Mouse (Mus musculus) myocyte (in vitro differentiated cells): ENCODE results near the gene Gramd1a. TPM values are rescaled to one million over a fixed set of nuclear protein-coding genes. Genes with fewer than 3 reads are reported as not detected.

Experiments
- H3K27me3 ChIP-seq: one replicate; pipeline ENCODE4 v1.6.1; 2011; ENCODE audit not compliant: control insufficient read depth, insufficient read depth, insufficient read length
- H3K36me3 ChIP-seq: one replicate; pipeline ENCODE4 v1.6.1; 2011; ENCODE audit not compliant: control insufficient read depth, insufficient read depth
- H3K4me2 ChIP-seq: one replicate; pipeline ENCODE4 v1.6.1; 2011; ENCODE audit warnings: low read depth, control low read depth
- H3K4me3 ChIP-seq: one replicate; pipeline ENCODE4 v1.5.1; 2011; ENCODE audit warnings: mild to moderate bottlenecking, control low read depth, moderate library complexity
- H3K79me2 ChIP-seq: one replicate; pipeline ENCODE4 v1.6.1; 2011; ENCODE audit not compliant: control insufficient read depth, insufficient read depth
- H3ac ChIP-seq: one replicate; pipeline ENCODE4 v1.6.1; 2011; ENCODE audit not compliant: control insufficient read depth, insufficient read length
- CEBPB ChIP-seq: IDR thresholded peaks from 2 replicates; pipeline ENCODE4 v1.6.1; 2011; ENCODE audit warnings: mild to moderate bottlenecking, moderate library complexity; ENCODE audit not compliant: poor library complexity, insufficient read depth, severe bottlenecking
- E2F4 ChIP-seq: IDR thresholded peaks from one replicate; pipeline ENCODE4 v1.6.1; 2011; ENCODE audit warnings: mild to moderate bottlenecking, control low read depth, moderate library complexity; ENCODE audit not compliant: insufficient read depth
- MAX ChIP-seq: IDR thresholded peaks from one replicate; pipeline ENCODE4 v1.6.1; 2011; ENCODE audit warnings: low read depth, mild to moderate bottlenecking, control low read depth
- MYOD1 ChIP-seq, 3 experiments: IDR thresholded peaks; one replicate each; pipeline ENCODE4 v1.6.1; 2011; ENCODE audit warnings: control low read depth in 2 of 3, low read depth in 2 of 3, mild to moderate bottlenecking in 2 of 3, moderate library complexity in 1 of 3; ENCODE audit not compliant: insufficient read length in 2 of 3, control insufficient read depth in 1 of 3
- MYOG ChIP-seq, 3 experiments: IDR thresholded peaks; one replicate each; pipeline ENCODE4 v1.6.1; 2011; ENCODE audit warnings: control low read depth in 2 of 3, low read depth in 2 of 3, mild to moderate bottlenecking in 2 of 3; ENCODE audit not compliant: insufficient read length in 2 of 3, control insufficient read depth in 1 of 3, insufficient read depth in 1 of 3
- POLR2A ChIP-seq: IDR thresholded peaks from one replicate; pipeline ENCODE4 v1.6.1; 2011; ENCODE audit warnings: low read depth, mild to moderate bottlenecking, control low read depth, moderate library complexity; ENCODE audit not compliant: insufficient read length
- POLR2AphosphoS2 ChIP-seq: IDR thresholded peaks from one replicate; pipeline ENCODE4 v1.6.1; 2011; ENCODE audit warnings: low read depth, control low read depth; ENCODE audit not compliant: insufficient read length
- REST ChIP-seq: IDR thresholded peaks from one replicate; pipeline ENCODE4 v1.6.1; 2011; ENCODE audit warnings: mild to moderate bottlenecking, control low read depth, moderate library complexity; ENCODE audit not compliant: insufficient read depth, insufficient read length
- SRF ChIP-seq: IDR thresholded peaks from one replicate; pipeline ENCODE4 v1.6.1; 2011; ENCODE audit warnings: low read depth; ENCODE audit not compliant: control insufficient read depth, insufficient read length
- TCF12 ChIP-seq: IDR thresholded peaks from one replicate; pipeline ENCODE4 v1.6.1; 2011; ENCODE audit warnings: mild to moderate bottlenecking, control low read depth; ENCODE audit not compliant: poor library complexity, insufficient read depth, severe bottlenecking
- TCF3 ChIP-seq: IDR thresholded peaks from one replicate; pipeline ENCODE4 v1.6.1; 2011; ENCODE audit warnings: low read depth, control low read depth; ENCODE audit not compliant: insufficient read length
- USF1 ChIP-seq: IDR thresholded peaks from one replicate; pipeline ENCODE4 v1.6.1; 2011; ENCODE audit warnings: low read depth, mild to moderate bottlenecking, control low read depth, moderate library complexity
- polyA plus RNA-seq: library from polyadenylated mRNA; unstranded; fragments of >200 nt; fragmentation: generic; extraction: Trizol; gene quantifications from one replicate; pipeline ENCODE4 v1.2.1, GENCODE M21; 2012; ENCODE audit warnings: missing spikeins

The Gramd1a gene
- polyA plus RNA-seq, 1 experiment: 25.5 TPM

- Histone ChIP-seq H3K79me2 (no peaks in the 10 kb centered on the region), H3ac (no peak overlapping the region), H3K4me2 (no peak overlapping the region), H3K36me3 (no peaks in the 10 kb centered on the region), H3K4me3 (no peak overlapping the region), H3K27me3 (peaks cover 8% of the 10 kb centered on the region)
- TF ChIP-seq POLR2AphosphoS2 (no peak), USF1 (no peak), CEBPB (no peak), MYOG (IDR thresholded peaks at IDR 0.05; ENCODE audit: control insufficient read depth in 1 of 3, insufficient read depth in 1 of 3, insufficient read length in 2 of 3, low read depth in 2 of 3) (no peak), MYOD1 (IDR thresholded peaks at IDR 0.05; ENCODE audit: control insufficient read depth in 1 of 3, insufficient read length in 2 of 3, low read depth in 2 of 3) (no peak), SRF (no peak), TCF12 (no peak), REST (no peak), POLR2A (no peak), E2F4 (no peak), MAX (no peak), TCF3 (no peak)
Measured at GRCm38 (mm10) chr7:31113800-31114199, 41.9 kb downstream of the Gramd1a start.

DNA sequence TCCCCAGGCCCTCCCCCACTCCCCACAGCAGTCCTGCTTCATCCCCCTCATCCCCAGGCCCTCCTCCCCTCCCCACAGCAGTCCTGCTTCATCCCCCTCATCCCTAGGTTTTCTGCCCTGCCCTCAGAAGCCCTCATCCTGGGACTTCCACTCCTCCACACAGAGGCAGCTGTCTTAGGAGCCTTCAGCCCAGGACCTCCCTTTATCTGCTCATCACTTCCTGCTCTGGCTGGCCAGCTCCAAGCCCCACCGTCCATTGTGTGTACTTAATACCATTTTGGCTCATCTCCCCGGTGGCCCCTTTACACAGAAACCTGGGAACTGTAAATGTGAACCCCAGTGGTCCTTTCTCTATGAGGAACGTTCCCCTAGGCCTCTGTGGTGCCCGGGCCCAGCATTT is 43.7 kb downstream of the Gramd1a start:
- Histone ChIP-seq H3ac (no peak overlapping the region), H3K4me3 (no peak overlapping the region), H3K79me2 (no peaks in the 10 kb centered on the region), H3K36me3 (no peaks in the 10 kb centered on the region), H3K27me3 (peaks cover 8% of the 10 kb centered on the region), H3K4me2 (no peak overlapping the region)
- TF ChIP-seq MAX: no peak
- no peak for TF ChIP-seq POLR2AphosphoS2
- no peak for TF ChIP-seq CEBPB
- TF ChIP-seq REST: no peak
- no peak for TF ChIP-seq E2F4
- TF ChIP-seq SRF: no peak
- TF ChIP-seq USF1: no peak
- no peak for TF ChIP-seq TCF12
- TF ChIP-seq POLR2A: no peak

- no peak for TF ChIP-seq USF1
- no peak for TF ChIP-seq E2F4
- TF ChIP-seq TCF12: no peak
- TF ChIP-seq TCF3: no peak
- TF ChIP-seq POLR2AphosphoS2: no peak
- no peak for TF ChIP-seq POLR2A
- no peak for TF ChIP-seq REST
- no peak for TF ChIP-seq MYOG (IDR thresholded peaks at IDR 0.05; ENCODE audit: control insufficient read depth in 1 of 3, insufficient read depth in 1 of 3, insufficient read length in 2 of 3, low read depth in 2 of 3)
- TF ChIP-seq CEBPB: no peak
- Histone ChIP-seq H3K36me3 (no peaks in the 10 kb centered on the region), H3K27me3 (peaks cover 8% of the 10 kb centered on the region)
Measured at GRCm38 (mm10) chr7:31110861-31111385, 44.8 kb downstream of the Gramd1a start.

DNA sequence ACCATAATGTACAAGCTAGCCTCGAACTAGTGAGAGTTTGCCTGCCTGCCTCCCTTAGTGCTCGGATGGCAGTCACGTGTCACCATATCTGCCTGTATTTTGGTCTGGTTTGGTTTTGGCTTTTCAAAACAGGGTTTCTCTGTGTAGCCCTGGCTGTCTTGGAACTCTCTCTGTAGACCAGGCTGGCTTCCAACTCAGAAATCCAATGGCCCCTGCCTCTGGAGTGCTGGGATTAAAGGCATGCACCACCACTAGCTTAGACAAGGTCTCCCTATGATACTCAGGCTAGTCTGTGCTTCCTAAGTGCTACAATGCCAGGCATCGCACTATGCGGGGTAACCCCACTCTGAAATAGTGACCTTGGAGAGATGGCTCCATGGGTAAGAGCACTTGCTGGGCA is 45.9 kb downstream of the Gramd1a start:
- H3K36me3 ChIP-seq: no peaks in the 10 kb centered on the region
- no peaks in the 10 kb centered on the region for H3K79me2 ChIP-seq
- H3ac ChIP-seq: no peak overlapping the region
- H3K4me2 ChIP-seq: no peak overlapping the region
- H3K27me3 ChIP-seq: peaks cover 13% of the 10 kb centered on the region
- no peak overlapping the region for H3K4me3 ChIP-seq
- TF ChIP-seq SRF (no peak), REST (no peak), TCF12 (no peak)

More at GRCm38 (mm10) chr7:31110861-31111385, 44.8 kb downstream of the Gramd1a start:
- no peak overlapping the region for H3K4me3 ChIP-seq
- no peaks in the 10 kb centered on the region for H3K79me2 ChIP-seq
- no peak overlapping the region for H3K4me2 ChIP-seq
- H3ac ChIP-seq: no peak overlapping the region

- no peaks in the 10 kb centered on the region for H3K36me3 ChIP-seq
- H3K4me2 ChIP-seq: no peak overlapping the region
- no peak overlapping the region for H3K4me3 ChIP-seq
- TF ChIP-seq REST: no peak
- no peak for TF ChIP-seq POLR2A
- TF ChIP-seq MYOD1 (IDR thresholded peaks at IDR 0.05; ENCODE audit: control insufficient read depth in 1 of 3, insufficient read length in 2 of 3, low read depth in 2 of 3): no peak
- no peak for TF ChIP-seq CEBPB
- TF ChIP-seq MYOG (IDR thresholded peaks at IDR 0.05; ENCODE audit: control insufficient read depth in 1 of 3, insufficient read depth in 1 of 3, insufficient read length in 2 of 3, low read depth in 2 of 3): no peak
- no peak for TF ChIP-seq E2F4
- TF ChIP-seq TCF3: no peak
- TF ChIP-seq USF1: no peak
- TF ChIP-seq POLR2AphosphoS2: no peak
- TF ChIP-seq TCF12: no peak
- no peak for TF ChIP-seq MAX
- no peak for TF ChIP-seq SRF
- peaks cover 18% of the 10 kb centered on the region for H3K27me3 ChIP-seq
- H3ac ChIP-seq: no peak overlapping the region
- no peaks in the 10 kb centered on the region for H3K79me2 ChIP-seq
Measured at GRCm38 (mm10) chr7:31109091-31109490, 46.6 kb downstream of the Gramd1a start.
